Mouse (Mus musculus) heart, postnatal 0 days (tissue): ENCODE measurements at regions not wholly inside any gene's neighbourhood (a gene's known extent, or its start where the extent isn't known, plus 50 kb on each side); places are given as distances from the start of the nearest gene placed in this dataset.

ENCODE experiments used
- CTCF ChIP-seq: IDR thresholded peaks from 2 replicates; pipeline ENCODE4 v1.5.1; 2016; ENCODE audit warnings: antibody characterized with exemption, control low read depth, low read depth
- EP300 ChIP-seq: IDR thresholded peaks from 2 replicates; pipeline ENCODE4 v1.6.1; 2016; ENCODE audit warnings: antibody characterized with exemption, low read depth

DNA sequence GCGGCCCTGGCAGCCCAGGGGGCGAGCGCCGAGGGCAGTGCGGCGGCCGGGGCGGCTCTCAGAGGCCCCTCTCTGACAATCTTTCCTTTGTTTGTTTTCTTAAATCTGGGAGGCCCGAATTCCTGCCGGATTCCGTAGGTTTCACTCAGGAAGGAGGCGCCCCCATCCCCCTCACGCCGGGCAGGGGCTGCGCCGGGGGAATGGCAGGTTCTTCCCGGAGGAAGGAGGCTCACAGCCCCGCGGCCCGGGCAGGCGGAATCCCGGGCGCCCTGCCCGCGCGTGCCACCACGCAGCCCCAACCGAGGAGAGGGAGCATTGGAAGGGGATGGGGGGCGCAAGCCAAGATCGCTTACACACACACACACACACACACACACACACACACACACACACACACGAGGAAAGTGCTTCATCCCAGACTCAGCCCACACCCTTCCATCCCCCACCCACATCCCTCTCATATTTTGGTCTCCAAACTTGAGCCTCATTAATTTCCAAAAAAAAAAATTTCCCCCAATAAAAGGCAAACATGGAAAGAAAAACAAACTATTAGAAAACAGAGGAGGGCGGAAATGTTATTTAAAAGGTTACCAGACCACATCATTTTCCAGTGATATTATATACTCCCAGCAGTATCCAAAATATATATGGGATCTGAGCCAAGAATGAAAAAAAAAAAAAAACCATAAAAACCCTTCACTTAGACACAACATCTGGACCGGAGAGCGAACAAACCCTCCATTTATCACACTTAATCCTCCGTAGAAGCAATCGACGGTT lies 51.0 kb upstream of the Foxp4 start:
- TF ChIP-seq CTCF (no peak), EP300 (no peak)
